Mouse (Mus musculus): Measurements from ENCODE around the gene Vps50. TPM values are rescaled to one million over a fixed set of nuclear protein-coding genes. Genes with fewer than 3 reads are reported as not detected.
A peak's percentile ranks its signal among the peaks of the same experiment; 100 is the strongest.

The Vps50 gene
- polyA plus RNA-seq, 1 experiment, result 0.86 TPM

DNA sequence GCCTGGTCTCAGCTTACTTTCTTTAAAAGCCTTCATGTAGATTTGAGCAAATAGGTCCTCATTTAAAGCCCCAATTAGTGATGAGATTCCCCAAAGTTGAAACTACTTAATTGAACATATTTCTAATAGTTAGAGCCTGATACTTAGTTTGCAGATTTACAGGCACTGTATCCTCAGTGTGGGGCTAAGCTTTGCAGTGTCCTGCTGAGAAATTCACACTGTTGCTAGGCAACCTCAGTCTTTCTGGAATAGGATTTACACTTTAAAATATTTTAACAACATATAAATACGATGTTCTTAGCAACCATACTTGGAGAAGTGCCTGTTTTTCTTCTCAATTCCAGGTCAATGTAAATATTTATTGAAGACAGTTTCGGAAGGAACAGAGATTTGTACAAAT lies 21.9 kb upstream of the Vps50 start:
- Histone ChIP-seq H3K4me3 (ENCODE audit: low read depth, low read length) (no peak overlapping the region), H3K36me3 (ENCODE audit: control insufficient read depth, insufficient read depth, low read length) (no peaks in the 10 kb centered on the region), H3K4me1 (ENCODE audit: control insufficient read depth, insufficient read depth, insufficient read length, low read length) (no peaks in the 10 kb centered on the region; the same call in 1 of the 2 replicates), H3K27ac (ENCODE audit: insufficient read depth, low read depth, low read length) (no peak overlapping the region), H3K27me3 (ENCODE audit: control insufficient read depth, insufficient read depth, low read length) (no peaks in the 10 kb centered on the region)
- WGBS, result 35% methylated on average over 2 of the region's 2 CpGs
- no peak for TF ChIP-seq POLR2A (IDR thresholded peaks at IDR 0.05; ENCODE audit: low read depth, low read length)
- TF ChIP-seq CTCF (IDR thresholded peaks at IDR 0.05; ENCODE audit: extremely low read depth, insufficient read length, insufficient replicate concordance, low read depth, low read length), result no peak

GRCm38 (mm10) chr6:3479853-3480252 lies 18.3 kb upstream of the Vps50 start:
- Histone ChIP-seq H3K4me3 (ENCODE audit: low read depth, low read length) (no peak overlapping the region), H3K27ac (ENCODE audit: insufficient read depth, low read depth, low read length) (no peak overlapping the region), H3K36me3 (ENCODE audit: control insufficient read depth, insufficient read depth, low read length) (no peaks in the 10 kb centered on the region), H3K27me3 (ENCODE audit: control insufficient read depth, insufficient read depth, low read length) (no peaks in the 10 kb centered on the region), H3K4me1 (ENCODE audit: control insufficient read depth, insufficient read depth, insufficient read length, low read length) (no peaks in the 10 kb centered on the region; the same call in 1 of the 2 replicates)
- no peak for TF ChIP-seq POLR2A (IDR thresholded peaks at IDR 0.05; ENCODE audit: low read depth, low read length)
- no peak for TF ChIP-seq CTCF (IDR thresholded peaks at IDR 0.05; ENCODE audit: extremely low read depth, insufficient read length, insufficient replicate concordance, low read depth, low read length)
- 18% methylated on average over 5 of the region's 5 CpGs for WGBS

DNA sequence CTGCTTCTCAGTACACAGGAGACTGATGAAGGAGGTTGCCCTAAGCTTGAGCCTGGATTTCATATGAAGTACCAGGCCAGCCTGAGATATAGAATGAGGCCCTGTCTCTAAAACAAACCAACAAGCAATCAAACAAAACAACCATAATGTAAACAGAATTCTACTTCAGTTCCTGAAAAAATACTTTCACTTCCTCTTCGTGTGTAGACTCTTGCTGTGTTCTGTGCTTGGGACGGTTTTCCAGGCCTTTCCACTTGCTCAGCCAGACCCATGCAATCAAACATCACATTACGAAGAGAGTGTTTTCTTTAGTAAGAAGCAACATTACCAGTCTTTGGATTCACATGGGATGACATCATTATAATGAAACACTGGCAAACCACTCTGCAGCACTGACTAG lies 16.5 kb upstream of the Vps50 start:
- H3K27me3 ChIP-seq (ENCODE audit: control insufficient read depth, insufficient read depth, low read length), result no peaks in the 10 kb centered on the region
- no peaks in the 10 kb centered on the region; the same call in 1 of the 2 replicates for H3K4me1 ChIP-seq (ENCODE audit: control insufficient read depth, insufficient read depth, insufficient read length, low read length)
- TF ChIP-seq POLR2A (IDR thresholded peaks at IDR 0.05; ENCODE audit: low read depth, low read length) (no peak), CTCF (IDR thresholded peaks at IDR 0.05; ENCODE audit: extremely low read depth, insufficient read length, insufficient replicate concordance, low read depth, low read length) (no peak)
- peak overlapping the region; percentile 38; the same call in 1 of the 2 replicates for H3K27ac ChIP-seq (ENCODE audit: insufficient read depth, low read depth, low read length)
- H3K4me3 ChIP-seq (ENCODE audit: low read depth, low read length), result no peak overlapping the region
- no peaks in the 10 kb centered on the region for H3K36me3 ChIP-seq (ENCODE audit: control insufficient read depth, insufficient read depth, low read length)
- 45% methylated on average over 3 of the region's 3 CpGs for WGBS

- no peak overlapping the region for H3K4me3 ChIP-seq (ENCODE audit: low read depth, low read length)
- H3K27ac ChIP-seq (ENCODE audit: insufficient read depth, low read depth, low read length), result no peak overlapping the region; the same call in 1 of the 2 replicates
- no peaks in the 10 kb centered on the region for H3K36me3 ChIP-seq (ENCODE audit: control insufficient read depth, insufficient read depth, low read length)
- H3K4me1 ChIP-seq (ENCODE audit: control insufficient read depth, insufficient read depth, insufficient read length, low read length), result no peaks in the 10 kb centered on the region
- 70% methylated on average over 3 of the region's 3 CpGs for WGBS
- TF ChIP-seq CTCF (IDR thresholded peaks at IDR 0.05; ENCODE audit: extremely low read depth, insufficient read length, insufficient replicate concordance, low read depth, low read length) (no peak), POLR2A (IDR thresholded peaks at IDR 0.05; ENCODE audit: low read depth, low read length) (no peak)
- H3K27me3 ChIP-seq (ENCODE audit: control insufficient read depth, insufficient read depth, low read length), result no peaks in the 10 kb centered on the region
These were observed 13.0 kb upstream of the Vps50 start for GRCm38 (mm10) chr6:3485133-3485532.

GRCm38 (mm10) chr6:3487355-3487754 lies 10.8 kb upstream of the Vps50 start:
- WGBS, result 55% methylated on average over 1 of the region's 1 CpGs
- Histone ChIP-seq H3K4me3 (ENCODE audit: low read depth, low read length) (no peak overlapping the region), H3K27me3 (ENCODE audit: control insufficient read depth, insufficient read depth, low read length) (no peaks in the 10 kb centered on the region), H3K4me1 (ENCODE audit: control insufficient read depth, insufficient read depth, insufficient read length, low read length) (no peaks in the 10 kb centered on the region), H3K27ac (ENCODE audit: insufficient read depth, low read depth, low read length) (0 out of 2 replicates have a peak overlapping the region, but pooled peaks have one; percentile 13), H3K36me3 (ENCODE audit: control insufficient read depth, insufficient read depth, low read length) (no peaks in the 10 kb centered on the region)
- no peak for TF ChIP-seq CTCF (IDR thresholded peaks at IDR 0.05; ENCODE audit: extremely low read depth, insufficient read length, insufficient replicate concordance, low read depth, low read length)
- TF ChIP-seq POLR2A (IDR thresholded peaks at IDR 0.05; ENCODE audit: low read depth, low read length), result no peak

DNA sequence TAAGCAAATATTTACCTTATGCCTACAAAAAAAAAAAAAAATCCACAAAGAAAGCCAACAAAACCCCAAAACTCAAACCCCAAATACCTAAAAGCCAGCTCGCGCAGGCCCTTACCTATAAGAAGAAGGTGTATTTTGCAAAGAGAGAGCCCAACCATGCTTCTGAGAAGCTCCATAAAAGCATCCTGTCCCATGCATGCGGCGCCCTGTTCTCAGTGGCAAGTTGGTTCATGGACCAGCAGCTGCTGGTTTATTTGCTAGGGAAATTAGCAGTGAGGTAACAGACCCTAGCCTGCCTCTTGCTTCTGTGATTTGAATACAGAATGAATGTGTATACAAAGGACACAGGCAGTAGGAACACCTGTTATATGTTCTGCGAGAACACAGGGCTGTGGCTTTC lies 3.9 kb upstream of the Vps50 start:
- no peak overlapping the region for H3K27ac ChIP-seq (ENCODE audit: insufficient read depth, low read depth, low read length)
- no peaks in the 10 kb centered on the region for H3K27me3 ChIP-seq (ENCODE audit: control insufficient read depth, insufficient read depth, low read length)
- H3K4me1 ChIP-seq (ENCODE audit: control insufficient read depth, insufficient read depth, insufficient read length, low read length), result no peaks in the 10 kb centered on the region
- no peak overlapping the region for H3K4me3 ChIP-seq (ENCODE audit: low read depth, low read length)
- WGBS, result 65% methylated on average over 5 of the region's 5 CpGs
- TF ChIP-seq CTCF (IDR thresholded peaks at IDR 0.05; ENCODE audit: extremely low read depth, insufficient read length, insufficient replicate concordance, low read depth, low read length) (no peak), POLR2A (IDR thresholded peaks at IDR 0.05; ENCODE audit: low read depth, low read length) (no peak)
- H3K36me3 ChIP-seq (ENCODE audit: control insufficient read depth, insufficient read depth, low read length), result no peaks in the 10 kb centered on the region

DNA sequence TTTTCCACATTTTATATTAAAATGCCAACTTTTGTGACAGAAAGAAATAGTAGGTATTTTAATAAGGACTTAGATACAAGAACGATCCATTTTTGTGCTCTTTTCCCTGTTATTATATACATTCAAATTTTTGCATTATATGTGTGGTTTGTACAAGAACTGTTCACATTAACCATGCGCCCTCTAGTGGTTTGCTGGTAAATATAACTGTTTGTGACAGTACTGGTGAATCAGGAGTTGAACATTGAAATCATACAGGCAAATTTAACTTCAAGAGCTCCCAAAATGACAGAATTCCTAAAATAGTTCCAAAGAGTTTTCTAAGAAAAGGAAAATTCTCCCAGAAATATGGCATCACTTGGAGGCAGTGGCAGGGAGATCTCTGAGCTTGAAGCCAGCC lies 2.0 kb upstream of the Vps50 start:
- Histone ChIP-seq H3K36me3 (ENCODE audit: control insufficient read depth, insufficient read depth, low read length) (no peaks in the 10 kb centered on the region), H3K4me1 (ENCODE audit: control insufficient read depth, insufficient read depth, insufficient read length, low read length) (no peaks in the 10 kb centered on the region), H3K27me3 (ENCODE audit: control insufficient read depth, insufficient read depth, low read length) (no peaks in the 10 kb centered on the region), H3K27ac (ENCODE audit: insufficient read depth, low read depth, low read length) (no peak overlapping the region), H3K4me3 (ENCODE audit: low read depth, low read length) (no peak overlapping the region)
- no peak for TF ChIP-seq CTCF (IDR thresholded peaks at IDR 0.05; ENCODE audit: extremely low read depth, insufficient read length, insufficient replicate concordance, low read depth, low read length)
- no peak for TF ChIP-seq POLR2A (IDR thresholded peaks at IDR 0.05; ENCODE audit: low read depth, low read length)
- 2% methylated on average over 2 of the region's 2 CpGs for WGBS

All from small intestine, adult 2 months (tissue).